Mouse (Mus musculus): ENCODE measurements around the gene Mxi1. TPM values are rescaled to one million over a fixed set of nuclear protein-coding genes. Genes with fewer than 3 reads are reported as not detected.

The Mxi1 gene
- polyA plus RNA-seq, 1 experiment, result 17.5 TPM

DNA sequence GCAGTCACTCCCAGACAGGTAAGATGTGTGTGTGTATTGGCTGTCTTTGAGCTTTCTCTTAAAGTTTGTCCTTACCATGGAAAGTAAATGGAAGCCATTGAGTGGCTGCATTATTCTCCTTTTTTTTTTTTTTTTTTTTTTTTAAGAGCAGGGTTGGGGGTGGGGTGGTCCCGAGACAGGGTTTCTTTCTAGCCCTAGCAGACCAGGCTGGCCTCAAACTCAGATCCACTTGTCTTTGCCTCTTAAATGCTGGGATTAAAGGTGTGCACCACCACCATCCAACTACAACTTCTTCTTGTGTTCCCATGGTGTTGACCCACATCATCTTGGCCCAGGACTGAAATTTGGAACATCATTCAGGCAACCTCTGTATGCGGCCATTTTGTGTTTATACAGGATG, 63.3 kb downstream of the Mxi1 start:
- TF ChIP-seq POLR2A (IDR thresholded peaks at IDR 0.05; ENCODE audit: low read depth, low read length) (no peak), CTCF (IDR thresholded peaks at IDR 0.05; ENCODE audit: borderline replicate concordance, insufficient read depth, low read length) (no peak)

DNA sequence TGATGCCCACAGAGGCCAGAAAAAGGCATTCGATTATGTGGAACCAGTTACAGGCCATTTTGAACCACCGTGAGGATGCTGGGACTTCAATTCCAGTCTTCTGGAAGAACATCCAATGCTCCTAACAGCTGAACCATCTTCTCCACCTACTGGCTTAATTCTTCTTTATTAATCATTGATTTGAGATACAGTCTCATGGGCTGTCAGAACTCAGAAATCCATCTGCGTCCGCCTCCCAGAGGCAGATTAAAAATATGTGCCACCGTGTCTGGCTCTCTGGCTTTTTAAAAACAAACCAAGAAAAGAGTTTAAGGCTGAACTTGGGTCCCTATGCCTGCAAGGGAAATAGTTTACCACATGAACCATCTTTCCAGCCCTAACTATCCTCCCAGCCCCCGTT, 65.0 kb downstream of the Mxi1 start:
- H3K4me3 ChIP-seq (ENCODE audit: insufficient read depth, low read length), result no peak overlapping the region
- TF ChIP-seq POLR2A (IDR thresholded peaks at IDR 0.05; ENCODE audit: low read depth, low read length) (no peak), CTCF (IDR thresholded peaks at IDR 0.05; ENCODE audit: borderline replicate concordance, insufficient read depth, low read length) (no peak)
- H3K27ac ChIP-seq (ENCODE audit: insufficient read depth, low read length), result no peak overlapping the region
- no peaks in the 10 kb centered on the region; the same call in 1 of the 2 replicates for H3K4me1 ChIP-seq (ENCODE audit: control insufficient read depth, insufficient read depth, low read length)

More for the DNA sequence above, 63.3 kb downstream of the Mxi1 start:
- no peak overlapping the region for H3K4me3 ChIP-seq (ENCODE audit: insufficient read depth, low read length)
- no peaks in the 10 kb centered on the region; the same call in 1 of the 2 replicates for H3K4me1 ChIP-seq (ENCODE audit: control insufficient read depth, insufficient read depth, low read length)
- H3K27ac ChIP-seq (ENCODE audit: insufficient read depth, low read length), result no peak overlapping the region

DNA sequence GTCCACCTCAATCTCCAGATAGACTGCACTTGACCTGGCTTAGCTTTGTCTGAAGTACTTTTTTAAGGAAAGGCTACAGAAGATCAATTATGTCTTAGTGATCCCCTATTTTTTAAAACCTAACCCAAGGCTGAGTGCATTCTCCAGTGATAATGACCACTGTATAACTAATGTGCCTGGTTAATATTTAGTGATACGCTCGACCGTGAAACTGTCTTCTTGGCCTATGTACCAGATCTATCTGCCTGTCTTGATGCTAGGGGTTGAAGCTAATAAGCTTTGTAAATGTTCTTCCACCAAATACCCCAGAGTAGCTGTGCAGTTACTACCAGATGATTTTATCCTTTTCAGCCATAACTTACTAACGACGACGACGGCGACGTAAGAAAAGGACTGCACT, 65.5 kb downstream of the Mxi1 start:
- H3K4me3 ChIP-seq (ENCODE audit: insufficient read depth, low read length), result no peak overlapping the region
- TF ChIP-seq POLR2A (IDR thresholded peaks at IDR 0.05; ENCODE audit: low read depth, low read length) (no peak), CTCF (IDR thresholded peaks at IDR 0.05; ENCODE audit: borderline replicate concordance, insufficient read depth, low read length) (no peak)
- no peaks in the 10 kb centered on the region; the same call in 1 of the 2 replicates for H3K4me1 ChIP-seq (ENCODE audit: control insufficient read depth, insufficient read depth, low read length)
- no peak overlapping the region for H3K27ac ChIP-seq (ENCODE audit: insufficient read depth, low read length)

DNA sequence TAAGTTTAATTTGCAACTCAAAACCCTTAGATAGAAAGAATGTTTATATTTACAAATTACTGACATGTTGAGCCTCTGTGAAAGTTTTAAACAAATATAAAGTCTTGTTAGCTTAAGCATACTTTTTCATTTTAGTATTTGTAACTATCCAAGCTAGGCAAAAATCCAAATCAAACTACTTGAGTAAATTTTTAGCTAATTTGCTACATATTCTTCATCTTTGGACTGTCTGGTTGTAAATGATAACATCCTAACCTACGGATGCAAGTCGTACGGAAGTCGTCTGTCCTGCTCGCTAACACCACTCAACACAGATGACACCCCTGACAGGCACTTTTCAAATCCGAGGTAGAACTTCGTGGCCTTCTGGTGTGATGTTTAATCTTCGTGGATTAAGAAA, 67.3 kb downstream of the Mxi1 start:
- Histone ChIP-seq H3K27ac (ENCODE audit: insufficient read depth, low read length) (no peak overlapping the region), H3K4me1 (ENCODE audit: control insufficient read depth, insufficient read depth, low read length) (no peaks in the 10 kb centered on the region; the same call in 1 of the 2 replicates), H3K4me3 (ENCODE audit: insufficient read depth, low read length) (no peak overlapping the region)
- no peak for TF ChIP-seq CTCF (IDR thresholded peaks at IDR 0.05; ENCODE audit: borderline replicate concordance, insufficient read depth, low read length)
- TF ChIP-seq POLR2A (IDR thresholded peaks at IDR 0.05; ENCODE audit: low read depth, low read length), result no peak

DNA sequence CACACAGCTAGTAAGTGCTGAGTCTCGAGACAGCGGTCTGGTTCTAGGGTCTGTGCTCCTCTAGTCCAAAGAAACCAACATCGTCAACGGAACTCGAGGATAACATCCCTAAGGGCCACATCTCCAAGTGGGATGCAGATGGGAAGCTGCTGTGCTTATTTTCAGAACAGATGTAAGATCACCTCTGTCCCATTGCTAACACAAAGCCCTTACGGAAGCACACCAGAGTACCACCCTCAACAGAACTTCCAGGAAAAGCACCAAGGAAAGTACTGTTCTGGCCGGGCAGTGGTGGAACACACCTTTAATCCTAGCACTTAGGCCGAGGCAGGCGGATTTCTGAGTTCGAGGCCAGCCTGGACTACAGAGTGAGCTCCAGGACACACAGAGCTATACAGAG, 68.1 kb downstream of the Mxi1 start:
- H3K4me3 ChIP-seq (ENCODE audit: insufficient read depth, low read length), result no peak overlapping the region
- H3K4me1 ChIP-seq (ENCODE audit: control insufficient read depth, insufficient read depth, low read length), result no peaks in the 10 kb centered on the region; the same call in 1 of the 2 replicates
- TF ChIP-seq CTCF (IDR thresholded peaks at IDR 0.05; ENCODE audit: borderline replicate concordance, insufficient read depth, low read length), result no peak
- no peak for TF ChIP-seq POLR2A (IDR thresholded peaks at IDR 0.05; ENCODE audit: low read depth, low read length)
- H3K27ac ChIP-seq (ENCODE audit: insufficient read depth, low read length), result no peak overlapping the region

DNA sequence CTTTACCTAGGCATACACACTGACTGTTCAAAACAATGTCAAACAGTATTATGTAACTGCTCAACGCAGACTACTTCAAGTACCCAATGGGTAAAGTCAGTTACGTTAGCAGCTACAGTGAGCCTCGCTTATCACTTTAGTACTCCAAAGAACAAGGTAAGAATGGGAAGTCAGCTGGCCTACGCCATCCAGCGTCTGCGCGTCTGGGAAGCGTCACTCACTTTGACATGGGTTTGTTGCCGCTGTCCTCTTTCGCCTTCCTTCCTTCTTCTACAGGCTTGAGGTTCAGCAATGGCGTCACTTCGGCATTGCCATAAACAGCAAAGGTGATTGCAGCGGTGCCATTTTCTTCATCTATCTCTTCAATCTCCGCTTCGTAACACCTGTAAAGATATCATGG, 73.0 kb downstream of the Mxi1 start:
- TF ChIP-seq POLR2A (IDR thresholded peaks at IDR 0.05; ENCODE audit: low read depth, low read length) (no peak), CTCF (IDR thresholded peaks at IDR 0.05; ENCODE audit: borderline replicate concordance, insufficient read depth, low read length) (no peak)
- Histone ChIP-seq H3K4me1 (ENCODE audit: control insufficient read depth, insufficient read depth, low read length) (no peaks in the 10 kb centered on the region), H3K4me3 (ENCODE audit: insufficient read depth, low read length) (no peak overlapping the region), H3K27ac (ENCODE audit: insufficient read depth, low read length) (no peak overlapping the region)

DNA sequence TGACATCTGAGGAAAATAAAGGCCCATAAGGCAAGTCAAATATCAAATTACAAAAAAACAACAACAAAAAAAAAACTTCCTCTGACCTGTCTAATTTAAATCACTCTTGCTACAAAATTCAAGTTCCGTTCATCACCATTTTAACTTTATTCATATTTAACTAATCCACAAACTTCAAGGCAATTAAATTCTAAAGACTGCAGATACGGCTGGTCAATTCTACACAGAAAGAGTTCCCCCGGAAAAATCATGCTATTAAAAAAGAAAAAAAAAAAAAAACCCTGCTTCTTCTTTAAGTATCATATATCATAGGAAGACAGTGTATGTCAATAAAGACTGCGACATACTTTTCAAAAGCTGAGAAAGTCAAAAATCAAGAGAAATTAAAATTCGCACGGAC, 79.1 kb downstream of the Mxi1 start:
- Histone ChIP-seq H3K4me3 (ENCODE audit: insufficient read depth, low read length) (peak overlapping the region; percentile 99), H3K4me1 (ENCODE audit: control insufficient read depth, insufficient read depth, low read length) (peaks cover 2% of the 10 kb centered on the region; the same call in 1 of the 2 replicates), H3K27ac (ENCODE audit: insufficient read depth, low read length) (peak overlapping the region; percentile 77; the same call in 1 of the 2 replicates)
- TF ChIP-seq POLR2A (IDR thresholded peaks at IDR 0.05; ENCODE audit: low read depth, low read length) (no peak), CTCF (IDR thresholded peaks at IDR 0.05; ENCODE audit: borderline replicate concordance, insufficient read depth, low read length) (no peak)

DNA sequence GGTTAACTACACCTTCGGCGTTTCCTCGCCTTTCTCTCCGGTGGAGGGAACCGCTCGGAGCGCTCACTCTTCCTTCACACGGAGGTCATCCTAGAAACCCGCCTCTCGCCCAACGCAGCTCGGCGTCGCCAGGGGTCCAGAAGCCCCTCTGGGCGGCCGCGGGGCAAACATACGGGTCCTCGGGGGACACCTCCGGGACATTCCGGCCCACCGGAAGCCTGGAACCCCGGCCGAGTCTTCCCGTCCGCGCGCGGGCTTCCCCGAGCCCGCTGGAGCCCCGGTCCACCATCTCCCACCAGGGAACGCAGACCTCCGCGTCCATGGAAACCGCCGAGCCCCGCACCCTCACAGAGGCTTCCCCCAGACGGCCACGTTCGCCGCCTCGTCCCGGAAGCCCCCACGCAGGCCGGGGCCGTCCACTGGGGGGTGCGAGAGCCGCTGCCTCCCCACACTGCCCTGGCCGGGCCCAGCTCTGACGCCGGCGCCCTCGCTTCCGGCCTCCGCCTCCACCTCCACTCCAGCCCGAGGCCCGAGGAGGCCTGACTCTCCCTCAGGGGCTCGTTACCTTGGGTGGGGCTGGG, 79.6 kb downstream of the Mxi1 start:
- peak overlapping the region; percentile 99 for H3K4me3 ChIP-seq (ENCODE audit: insufficient read depth, low read length)
- TF ChIP-seq CTCF (IDR thresholded peaks at IDR 0.05; ENCODE audit: borderline replicate concordance, insufficient read depth, low read length), result no peak
- peak overlapping the region; percentile 77 for H3K27ac ChIP-seq (ENCODE audit: insufficient read depth, low read length)
- H3K4me1 ChIP-seq (ENCODE audit: control insufficient read depth, insufficient read depth, low read length), result peaks cover 2% of the 10 kb centered on the region; the same call in 1 of the 2 replicates

DNA sequence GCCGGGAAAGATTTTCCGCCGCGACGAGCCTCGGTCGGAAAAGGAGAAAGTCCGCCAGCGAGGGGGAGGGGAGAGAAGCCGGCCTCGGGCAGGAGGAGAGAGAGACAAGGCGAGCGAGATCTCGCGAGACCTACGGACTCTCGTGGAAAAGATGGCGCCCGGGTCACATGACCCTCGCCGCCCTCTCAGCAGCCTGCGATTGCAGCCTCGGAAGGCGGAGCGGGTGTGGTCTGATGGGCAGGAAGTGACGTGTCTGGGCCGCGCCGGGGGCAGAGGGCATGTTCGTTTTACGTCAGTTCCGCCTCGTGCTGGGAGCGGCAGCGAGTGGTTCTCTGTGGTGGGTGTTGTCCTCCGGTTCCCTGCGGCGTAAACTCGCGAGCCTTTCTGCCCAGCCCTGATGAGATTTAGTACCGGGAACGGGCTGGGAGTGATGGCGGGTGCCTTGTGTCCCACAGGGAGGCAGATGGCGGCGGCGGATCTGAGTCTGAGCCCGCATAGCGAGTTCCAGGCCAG, 80.2 kb downstream of the Mxi1 start, which contains the start of gene Smndc1:
Gene Smndc1, minus strand, starts transcription at position 84 of the 513 bp plus-strand sequence.
- TF ChIP-seq CTCF (IDR thresholded peaks at IDR 0.05; ENCODE audit: borderline replicate concordance, insufficient read depth, low read length), result no peak
- TF ChIP-seq POLR2A (IDR thresholded peaks at IDR 0.05; ENCODE audit: low read depth, low read length), result peak; percentile 91
- Histone ChIP-seq H3K27ac (ENCODE audit: insufficient read depth, low read length) (peak within 1 kb of the TSS; percentile 88), H3K4me1 (ENCODE audit: control insufficient read depth, insufficient read depth, low read length) (peaks cover 2% of the 10 kb centered on the region; the same call in 1 of the 2 replicates), H3K4me3 (ENCODE audit: insufficient read depth, low read length) (peak within 1 kb of the TSS; percentile 99)

DNA sequence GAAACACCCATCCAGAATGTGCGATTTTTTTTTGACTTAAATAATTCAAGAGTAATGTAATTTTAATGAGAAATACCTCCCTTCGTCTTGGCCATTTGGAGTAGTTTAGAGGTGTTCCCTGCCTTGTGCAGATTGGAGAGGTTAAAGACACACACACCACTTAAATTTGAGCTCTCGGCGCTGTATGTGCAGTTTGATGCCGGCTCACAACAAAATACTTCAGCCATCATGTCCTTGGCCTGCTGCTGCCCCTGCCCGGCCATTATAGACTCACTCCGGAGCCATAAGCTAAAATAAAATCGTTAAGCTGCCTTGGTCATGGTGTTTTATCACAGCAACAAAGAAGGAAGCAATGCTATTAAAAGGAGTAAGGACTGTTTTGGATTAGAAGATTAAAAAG, 81.1 kb downstream of the Mxi1 start:
- Histone ChIP-seq H3K4me1 (ENCODE audit: control insufficient read depth, insufficient read depth, low read length) (peaks cover 2% of the 10 kb centered on the region; the same call in 1 of the 2 replicates), H3K4me3 (ENCODE audit: insufficient read depth, low read length) (peak overlapping the region; percentile 78), H3K27ac (ENCODE audit: insufficient read depth, low read length) (peak overlapping the region; percentile 88)
- TF ChIP-seq POLR2A (IDR thresholded peaks at IDR 0.05; ENCODE audit: low read depth, low read length), result no peak; the same call in 1 of the 2 replicates
- no peak for TF ChIP-seq CTCF (IDR thresholded peaks at IDR 0.05; ENCODE audit: borderline replicate concordance, insufficient read depth, low read length)
